Mouse (Mus musculus): ENCODE results near the gene Olfr959.

Olfr959 gene

GRCm38 (mm10) chr9:39575469-39575868 is at the start of gene Olfr959:
Gene Olfr959, minus strand, starts transcription at chr9:39575569.
- DNase-seq (ENCODE audit: low read depth), result no peak

- DNase-seq (ENCODE audit: low read depth), result no peak
Observed at GRCm38 (mm10) chr9:39624711-39625110, 49.3 kb upstream of the Olfr959 start.

DNA sequence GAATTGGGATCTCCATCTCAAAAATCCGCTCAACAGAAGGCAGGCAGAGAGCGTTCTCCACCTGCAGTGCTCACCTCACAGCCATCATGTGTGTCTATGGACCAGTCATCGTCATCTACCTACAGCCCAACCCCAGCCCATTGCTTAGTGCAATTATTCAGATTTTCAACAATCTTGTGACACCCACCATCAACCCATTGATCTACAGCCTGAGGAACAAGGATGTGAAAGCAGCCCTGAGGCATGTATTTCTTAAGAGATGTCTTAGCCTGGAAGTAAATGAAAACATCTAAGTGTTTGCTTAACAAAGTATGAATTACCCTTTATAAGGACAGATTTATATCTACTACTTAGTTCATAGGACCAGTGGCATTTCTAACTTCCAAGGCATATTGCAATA is 48.4 kb upstream of the Olfr959 start:
- DNase-seq (ENCODE audit: low read depth), result no peak

DNA sequence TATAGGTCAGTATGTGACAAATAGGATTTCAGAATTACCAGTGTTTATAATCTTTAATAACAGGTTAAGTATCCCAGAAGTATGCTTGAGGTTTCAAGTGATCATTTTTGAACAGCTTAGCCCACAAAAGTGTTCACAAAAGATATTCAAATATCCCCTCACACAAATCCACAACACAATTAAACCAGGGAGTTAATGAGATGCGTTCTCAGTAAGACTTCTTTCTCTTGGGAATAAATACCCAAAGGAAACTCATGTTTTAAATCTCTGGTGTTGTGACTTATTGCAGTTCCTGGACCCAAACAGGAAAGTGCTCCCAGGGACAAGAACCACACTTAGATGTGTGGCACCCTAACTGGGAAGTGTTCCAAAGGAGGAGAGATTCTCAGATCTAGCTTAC is 45.7 kb upstream of the Olfr959 start, which contains the start of gene Olfr960:
Gene Olfr960, plus strand, starts transcription at position 301 of the 400 bp plus-strand sequence.
- no peak for DNase-seq (ENCODE audit: low read depth)

- no peak for DNase-seq (ENCODE audit: low read depth)
Observed at GRCm38 (mm10) chr9:39611953-39612352, 36.6 kb upstream of the Olfr959 start.

DNA sequence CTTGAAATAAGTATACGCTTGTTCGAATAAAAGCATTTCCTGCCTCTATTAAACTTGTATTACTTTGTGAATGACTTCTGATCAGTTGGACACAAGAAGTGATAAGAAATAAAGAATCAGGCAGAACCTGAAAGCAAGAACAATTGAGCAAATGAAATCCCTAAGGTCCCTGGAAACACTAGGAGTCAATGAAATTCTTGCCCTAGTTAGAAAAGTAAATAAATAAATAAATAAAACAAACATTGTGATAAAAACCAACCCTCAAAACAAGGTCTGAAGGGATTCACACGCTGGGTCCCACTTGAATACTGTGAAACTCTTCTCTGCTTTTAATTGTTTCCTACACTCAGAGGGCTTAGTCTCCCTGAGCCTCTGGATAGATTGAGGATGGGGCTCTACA is 35.0 kb upstream of the Olfr959 start, which contains the start of gene Olfr148:
Gene Olfr148, plus strand, starts transcription at position 301 of the 400 bp plus-strand sequence.
- DNase-seq (ENCODE audit: low read depth), result no peak

- DNase-seq (ENCODE audit: low read depth), result no peak
Observed at GRCm38 (mm10) chr9:39608497-39608896, 33.1 kb upstream of the Olfr959 start.

DNA sequence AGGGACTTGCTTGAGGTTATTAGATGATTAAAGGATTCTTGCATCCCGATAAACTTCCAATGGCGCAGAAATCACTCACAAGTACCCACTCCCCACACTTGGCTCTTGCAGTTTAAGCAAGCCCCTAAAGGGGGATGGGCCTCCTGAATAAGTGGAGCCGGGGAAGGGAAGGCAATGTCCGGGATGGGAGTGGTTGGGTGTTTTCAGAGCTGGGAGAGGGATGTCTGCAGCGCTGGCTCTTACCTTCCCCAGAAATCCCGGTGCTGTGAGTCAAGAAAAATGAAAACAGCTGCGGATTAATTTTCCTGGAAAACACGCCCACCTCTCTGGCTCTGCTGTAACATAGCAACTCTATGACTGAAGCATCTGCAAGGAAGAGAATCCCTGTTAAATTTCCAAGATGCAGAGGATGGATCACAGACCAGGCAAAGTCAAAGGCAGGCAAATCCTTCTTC is 28.7 kb upstream of the Olfr959 start, which contains the start of gene AW551984:
Gene AW551984, minus strand, starts transcription at position 405 of the 455 bp plus-strand sequence.
- no peak for DNase-seq (ENCODE audit: low read depth)

DNA sequence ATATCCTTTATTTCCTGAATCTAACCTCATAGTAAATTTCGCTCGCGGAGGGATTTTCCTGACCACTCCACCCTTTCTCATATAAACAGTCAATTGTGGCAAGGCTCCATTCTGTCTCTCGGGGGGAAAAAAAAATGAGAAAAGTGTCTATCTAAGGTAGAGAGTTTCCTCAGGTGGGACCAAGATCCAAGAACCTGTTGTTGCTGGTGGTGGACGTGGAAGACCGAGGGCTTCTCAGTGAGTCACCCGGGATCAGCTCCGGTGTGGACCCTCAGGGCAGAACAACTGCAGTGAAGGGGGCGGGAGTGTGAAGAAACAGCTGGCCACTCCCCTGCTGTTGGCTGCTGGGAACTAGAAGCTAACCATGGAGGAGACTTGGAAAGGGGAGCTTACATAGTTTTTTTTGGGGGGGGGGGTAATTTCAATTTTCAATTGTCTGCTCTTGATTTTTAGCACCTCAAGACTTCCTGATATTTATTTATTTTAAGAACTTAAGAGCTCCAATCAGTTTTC is 28.0 kb upstream of the Olfr959 start:
- no peak for DNase-seq (ENCODE audit: low read depth)

DNA sequence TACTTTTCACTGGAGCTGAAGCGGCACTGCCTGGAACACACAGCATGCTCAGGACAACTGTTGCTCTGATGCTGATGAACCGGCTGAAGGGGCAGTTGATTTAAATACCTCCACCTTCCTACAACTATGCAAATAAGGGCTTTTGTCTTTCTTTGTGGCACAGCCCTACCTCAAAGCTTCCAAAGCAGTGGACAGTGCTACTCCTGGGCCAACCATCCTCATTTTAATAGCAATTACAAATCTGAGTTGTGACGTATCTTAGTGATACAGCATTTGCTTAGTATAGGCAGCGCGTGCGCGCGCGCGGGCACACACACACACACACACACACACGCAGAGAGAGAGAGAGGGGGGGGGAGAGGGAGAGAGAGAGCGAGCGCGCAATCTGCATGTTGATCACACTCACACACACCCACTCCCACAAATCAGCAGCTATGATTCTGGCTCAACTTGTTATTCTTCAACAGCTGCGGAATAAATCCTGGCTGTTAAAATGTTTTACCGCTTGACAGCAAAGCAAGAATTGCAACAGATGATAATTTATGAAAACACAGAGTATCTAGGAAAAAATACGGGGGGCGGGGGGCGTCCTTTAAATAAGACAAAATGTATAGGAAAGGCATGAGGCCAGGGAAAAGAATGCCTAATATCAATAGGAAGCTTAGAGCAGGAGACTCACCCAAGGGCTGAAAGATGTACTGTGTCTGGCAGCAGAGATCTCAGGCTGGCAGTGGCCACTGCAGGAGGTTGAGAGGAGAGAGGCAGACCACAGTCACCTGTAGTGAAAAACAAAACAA is 27.4 kb upstream of the Olfr959 start:
- no peak for DNase-seq (ENCODE audit: low read depth)

DNA sequence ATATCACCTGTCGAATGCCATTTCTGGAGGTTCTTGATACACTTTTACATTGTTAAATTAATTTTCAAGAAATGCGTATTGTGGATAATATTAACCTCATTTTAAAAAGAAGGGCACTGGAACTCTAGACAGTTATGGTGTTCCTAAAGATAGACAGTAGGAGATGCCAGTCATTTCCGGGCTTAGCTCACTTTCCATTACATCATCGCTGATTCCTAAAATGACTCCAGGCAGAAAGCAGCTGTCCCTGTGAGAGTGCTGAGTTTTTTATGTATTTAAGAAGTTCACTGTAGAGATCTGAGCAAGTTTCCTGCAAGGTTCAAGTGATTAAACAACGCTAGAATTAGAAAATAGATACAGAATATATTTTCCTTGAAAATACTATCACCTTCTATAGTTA is 1.7 kb upstream of the Olfr959 start:
- no peak for DNase-seq (ENCODE audit: low read depth)

DNA sequence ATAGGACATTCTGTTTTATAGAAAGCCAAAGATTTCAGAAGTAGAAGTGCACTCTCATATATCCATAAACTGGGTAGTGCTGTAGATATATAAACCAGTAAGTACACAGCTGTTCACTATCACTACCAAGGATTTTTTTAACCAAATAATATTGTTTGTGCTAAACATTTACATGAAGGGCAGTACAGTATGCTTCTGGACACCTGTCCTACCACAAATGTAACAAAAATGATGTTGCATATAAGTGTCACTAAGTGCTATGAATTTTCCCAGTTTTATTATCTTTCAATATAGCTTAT is 17.1 kb downstream of the Olfr959 start:
- no peak for DNase-seq (ENCODE audit: low read depth)

- no peak for DNase-seq (ENCODE audit: low read depth)
Observed at GRCm38 (mm10) chr9:39557529-39558348, 17.6 kb downstream of the Olfr959 start.

DNA sequence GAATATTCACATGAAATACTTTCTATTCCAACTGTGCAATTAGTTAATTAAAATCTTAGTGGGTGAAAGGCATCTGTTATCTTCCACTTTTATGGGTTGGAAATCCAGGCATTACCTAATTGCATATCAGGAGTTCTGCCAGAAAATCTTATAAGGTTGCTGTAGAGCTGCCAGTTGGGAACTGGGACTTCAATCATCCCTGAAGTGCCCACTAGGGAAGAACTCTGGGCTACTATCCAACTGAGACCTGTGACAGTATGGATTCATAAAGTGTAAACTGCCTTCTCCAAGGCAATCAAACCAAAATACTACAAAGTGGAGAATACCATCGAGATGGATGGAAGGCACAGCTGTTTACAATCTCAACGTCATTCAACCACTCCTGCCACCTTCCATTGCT is 21.4 kb downstream of the Olfr959 start, which contains the start of gene Olfr958:
Gene Olfr958, minus strand, starts transcription at position 109 of the 400 bp plus-strand sequence.
- DNase-seq (ENCODE audit: low read depth), result no peak

- DNase-seq (ENCODE audit: low read depth), result no peak
Observed at GRCm38 (mm10) chr9:39550806-39551205, 24.6 kb downstream of the Olfr959 start.

- DNase-seq (ENCODE audit: low read depth), result no peak
Observed at GRCm38 (mm10) chr9:39523616-39524285, 51.6 kb downstream of the Olfr959 start.
